1 mouse cellular context compared by ENCODE assay signal in genomic region chr5:136986695-136987137, GRCm38 (mm10).
TF ChIP-seq lines count a peak whose summit lies in the region.

Plod3 (plus strand) TSS chr5:136987019.

TF ChIP-seq in CH12.LX, 34 proteins besides CTCF, POLR2A, EP300 and RAD21 (continued from another document):
- TF ChIP-seq USF2 (conservative IDR thresholded peaks at IDR 0.05; ENCODE audit: low read depth, low read length) (no peak), ZC3H11A (IDR thresholded peaks at IDR 0.05; ENCODE audit: low read depth, low read length) (no peak), ETS1 (conservative IDR thresholded peaks at IDR 0.05; ENCODE audit: low read depth, low read length) (0 out of 2 replicates have a peak, but pooled peaks have one; percentile 4), CHD2 (IDR thresholded peaks at IDR 0.05; ENCODE audit: low read length) (no peak), JUND (conservative IDR thresholded peaks at IDR 0.05; ENCODE audit: low read depth, low read length) (0 out of 2 replicates have a peak, but pooled peaks have one; percentile 7), ZMIZ1 (IDR thresholded peaks at IDR 0.05; ENCODE audit: low read depth, low read length) (peak; percentile 39; the same call in 1 of the 2 replicates), MAX (IDR thresholded peaks at IDR 0.05; ENCODE audit: low read length) (peak; percentile 62), GABPA (IDR thresholded peaks at IDR 0.05; ENCODE audit: insufficient replicate concordance, low read depth, low read length) (no peak; the same call in 1 of the 2 replicates), SMC3 (IDR thresholded peaks at IDR 0.05; ENCODE audit: low read depth, low read length) (no peak), JUN (IDR thresholded peaks at IDR 0.05; ENCODE audit: insufficient read depth, low read depth, low read length) (no peak), CHD1 (IDR thresholded peaks at IDR 0.05; ENCODE audit: low read depth, low read length) (no peak), MYC (IDR thresholded peaks at IDR 0.05; ENCODE audit: low read depth, low read length) (peak; percentile 83), MEF2A (IDR thresholded peaks at IDR 0.05; ENCODE audit: borderline replicate concordance, low read depth, low read length) (peak; percentile 55; the same call in 1 of the 2 replicates), MAFK (IDR thresholded peaks at IDR 0.05; ENCODE audit: insufficient replicate concordance, low read length) (no peak), E2F4 (IDR thresholded peaks at IDR 0.05; ENCODE audit: insufficient replicate concordance, low read depth, low read length) (0 out of 2 replicates have a peak, but pooled peaks have one; percentile 33), SIN3A (IDR thresholded peaks at IDR 0.05; ENCODE audit: low read length) (peak; percentile 89; the same call in 1 of the 2 replicates), MAZ (IDR thresholded peaks at IDR 0.05; ENCODE audit: low read depth, low read length) (no peak), ZKSCAN1 (IDR thresholded peaks at IDR 0.05; ENCODE audit: borderline replicate concordance, low read depth, low read length) (no peak), NELFE (IDR thresholded peaks at IDR 0.05; ENCODE audit: low read depth, low read length) (peak; percentile 84), IRF4 (IDR thresholded peaks at IDR 0.05; ENCODE audit: low read depth, low read length) (no peak; the same call in 1 of the 2 replicates)
